Mouse (Mus musculus): ENCODE data around the gene Dusp22. TPM values are rescaled to one million over a fixed set of nuclear protein-coding genes. Genes with fewer than 3 reads are reported as not detected.
A peak's percentile ranks its signal among the peaks of the same experiment; 100 is the strongest.

The Dusp22 gene
- 12.4 and 14.2 TPM in 2 replicates for polyA plus RNA-seq (2016; fragmentation: Nextera tagmentation; extraction: Ambion mirVana)

- peak within 1 kb of the TSS; percentile 73 for H3K4me3 ChIP-seq (replicated peaks)
- H3K9me3 ChIP-seq, result no peaks in the 10 kb centered on the region
- H3K4me2 ChIP-seq, result peak within 1 kb of the TSS; percentile 68
- WGBS, result under 1% methylated on average over 49 of the region's 74 CpGs
- H3K9ac ChIP-seq, result peak within 1 kb of the TSS; percentile 73
- H3K36me3 ChIP-seq (replicated peaks), result no peaks in the 10 kb centered on the region
- ATAC-seq (ENCODE audit: low FRiP score), result peak; percentile 94
- H3K27me3 ChIP-seq, result no peaks in the 10 kb centered on the region
- no peaks in the 10 kb centered on the region; the same call in 1 of the 2 replicates for H3K4me1 ChIP-seq
- 0 out of 2 replicates have a peak within 1 kb of the TSS, but pooled peaks have one; percentile 21 for H3K27ac ChIP-seq
Observed at GRCm38 (mm10) chr13:30659613-30660505, at the start of gene Dusp22. Gene Dusp22, plus strand, starts transcription at chr13:30659999.

GRCm38 (mm10) chr13:30612079-30612794 is 47.6 kb upstream of the Dusp22 start:
- WGBS, result 89% methylated on average over 6 of the region's 6 CpGs
- no peak overlapping the region for H3K4me3 ChIP-seq (replicated peaks)
- no peaks in the 10 kb centered on the region for H3K27me3 ChIP-seq
- no peak overlapping the region for H3K27ac ChIP-seq
- H3K9ac ChIP-seq, result no peak overlapping the region
- H3K4me1 ChIP-seq, result no peaks in the 10 kb centered on the region
- H3K9me3 ChIP-seq, result no peaks in the 10 kb centered on the region
- no peak overlapping the region for H3K4me2 ChIP-seq
- H3K36me3 ChIP-seq (replicated peaks), result no peaks in the 10 kb centered on the region
- no peak for ATAC-seq (ENCODE audit: low FRiP score)

- Histone ChIP-seq H3K36me3 (replicated peaks) (no peaks in the 10 kb centered on the region), H3K27ac (no peak overlapping the region), H3K4me1 (no peaks in the 10 kb centered on the region), H3K27me3 (no peaks in the 10 kb centered on the region), H3K4me3 (replicated peaks) (no peak overlapping the region), H3K4me2 (no peak overlapping the region), H3K9ac (no peak overlapping the region), H3K9me3 (0 out of 2 replicates have a peak, but pooled peaks cover 3% of the 10 kb centered on the region)
- 68% methylated on average over 3 of the region's 3 CpGs for WGBS
- ATAC-seq (ENCODE audit: low FRiP score), result no peak
Observed at GRCm38 (mm10) chr13:30619684-30620083, 40.1 kb upstream of the Dusp22 start.

GRCm38 (mm10) chr13:30628195-30629048 is 31.4 kb upstream of the Dusp22 start:
- Histone ChIP-seq H3K36me3 (replicated peaks) (no peaks in the 10 kb centered on the region), H3K27me3 (no peaks in the 10 kb centered on the region), H3K4me1 (no peaks in the 10 kb centered on the region), H3K4me2 (no peak overlapping the region), H3K9me3 (no peaks in the 10 kb centered on the region), H3K9ac (no peak overlapping the region), H3K4me3 (replicated peaks) (no peak overlapping the region), H3K27ac (no peak overlapping the region)
- 0 out of 2 replicates have a peak, but pooled peaks have one; percentile 30 for ATAC-seq (ENCODE audit: low FRiP score)
- 47% methylated on average over 8 of the region's 8 CpGs for WGBS

- H3K27me3 ChIP-seq, result no peaks in the 10 kb centered on the region
Observed at GRCm38 (mm10) chr13:30629794-30630410, 29.9 kb upstream of the Dusp22 start.

GRCm38 (mm10) chr13:30632998-30633397 is 26.8 kb upstream of the Dusp22 start:
- Histone ChIP-seq H3K4me3 (replicated peaks) (no peak overlapping the region), H3K9ac (no peak overlapping the region), H3K36me3 (replicated peaks) (no peaks in the 10 kb centered on the region), H3K27ac (no peak overlapping the region), H3K27me3 (no peaks in the 10 kb centered on the region), H3K4me2 (no peak overlapping the region), H3K9me3 (no peaks in the 10 kb centered on the region), H3K4me1 (no peaks in the 10 kb centered on the region)
- ATAC-seq (ENCODE audit: low FRiP score), result no peak
- 81% methylated on average over 6 of the region's 6 CpGs for WGBS

More at GRCm38 (mm10) chr13:30629794-30630410, 29.9 kb upstream of the Dusp22 start:
- Histone ChIP-seq H3K27ac (no peak overlapping the region), H3K36me3 (replicated peaks) (no peaks in the 10 kb centered on the region), H3K4me1 (no peaks in the 10 kb centered on the region), H3K4me3 (replicated peaks) (no peak overlapping the region), H3K9ac (no peak overlapping the region), H3K4me2 (no peak overlapping the region), H3K9me3 (no peaks in the 10 kb centered on the region)
- no peak for ATAC-seq (ENCODE audit: low FRiP score)
- WGBS, result 89% methylated on average over 10 of the region's 10 CpGs

GRCm38 (mm10) chr13:30636453-30636852 is 23.3 kb upstream of the Dusp22 start:
- 91% methylated on average over 4 of the region's 4 CpGs for WGBS
- H3K4me3 ChIP-seq (replicated peaks), result no peak overlapping the region
- no peaks in the 10 kb centered on the region for H3K27me3 ChIP-seq
- no peaks in the 10 kb centered on the region for H3K36me3 ChIP-seq (replicated peaks)
- no peaks in the 10 kb centered on the region for H3K9me3 ChIP-seq
- H3K4me1 ChIP-seq, result no peaks in the 10 kb centered on the region
- H3K27ac ChIP-seq, result no peak overlapping the region
- H3K4me2 ChIP-seq, result no peak overlapping the region
- no peak overlapping the region for H3K9ac ChIP-seq
- no peak for ATAC-seq (ENCODE audit: low FRiP score)

- 92% methylated on average over 5 of the region's 5 CpGs for WGBS
- Histone ChIP-seq H3K27me3 (no peaks in the 10 kb centered on the region), H3K27ac (no peak overlapping the region), H3K36me3 (replicated peaks) (no peaks in the 10 kb centered on the region), H3K4me1 (no peaks in the 10 kb centered on the region), H3K4me2 (no peak overlapping the region), H3K9me3 (no peaks in the 10 kb centered on the region), H3K9ac (no peak overlapping the region), H3K4me3 (replicated peaks) (no peak overlapping the region)
- ATAC-seq (ENCODE audit: low FRiP score), result no peak
Observed at GRCm38 (mm10) chr13:30638378-30639115, 21.3 kb upstream of the Dusp22 start.

GRCm38 (mm10) chr13:30642053-30642452 is 17.7 kb upstream of the Dusp22 start:
- Histone ChIP-seq H3K36me3 (replicated peaks) (no peaks in the 10 kb centered on the region), H3K4me1 (no peaks in the 10 kb centered on the region), H3K27me3 (no peaks in the 10 kb centered on the region), H3K9me3 (no peaks in the 10 kb centered on the region), H3K4me2 (no peak overlapping the region), H3K27ac (no peak overlapping the region), H3K9ac (no peak overlapping the region), H3K4me3 (replicated peaks) (no peak overlapping the region)
- no peak for ATAC-seq (ENCODE audit: low FRiP score)
- WGBS, result 82% methylated on average over 4 of the region's 4 CpGs

- Histone ChIP-seq H3K27me3 (no peaks in the 10 kb centered on the region), H3K9ac (no peak overlapping the region), H3K27ac (no peak overlapping the region), H3K9me3 (no peaks in the 10 kb centered on the region), H3K36me3 (replicated peaks) (no peaks in the 10 kb centered on the region), H3K4me3 (replicated peaks) (no peak overlapping the region), H3K4me1 (no peaks in the 10 kb centered on the region), H3K4me2 (no peak overlapping the region)
- no peak for ATAC-seq (ENCODE audit: low FRiP score)
Observed at GRCm38 (mm10) chr13:30648461-30648860, 11.3 kb upstream of the Dusp22 start.

GRCm38 (mm10) chr13:30649197-30649596 is 10.6 kb upstream of the Dusp22 start:
- no peak overlapping the region for H3K9ac ChIP-seq
- H3K27me3 ChIP-seq, result 0 out of 2 replicates have a peak, but pooled peaks cover under 1% of the 10 kb centered on the region
- no peak for ATAC-seq (ENCODE audit: low FRiP score)
- no peaks in the 10 kb centered on the region for H3K36me3 ChIP-seq (replicated peaks)
- H3K9me3 ChIP-seq, result no peaks in the 10 kb centered on the region
- no peak overlapping the region for H3K27ac ChIP-seq
- H3K4me3 ChIP-seq (replicated peaks), result no peak overlapping the region
- H3K4me1 ChIP-seq, result no peaks in the 10 kb centered on the region
- no peak overlapping the region for H3K4me2 ChIP-seq
- 91% methylated on average over 5 of the region's 5 CpGs for WGBS

All from forebrain, embryonic 12.5 days (tissue).